Mouse (Mus musculus) cerebellum, adult 9-10 months (tissue): ENCODE data around the gene Slc35f1.
A peak's percentile ranks its signal among the peaks of the same experiment; 100 is the strongest.

Source experiments
- DNase-seq: peaks from one replicate; pipeline ENCODE4 v3.0.0; 2022

The Slc35f1 gene

GRCm38 (mm10) chr10:52690334-52690991, at the start of gene Slc35f1:
Slc35f1 (plus strand) TSS chr10:52690533.
- peak; percentile 30 for DNase-seq

- no peak for DNase-seq
These were observed 19.1 kb upstream of the Slc35f1 start for GRCm38 (mm10) chr10:52671234-52671633.

- no peak for DNase-seq
These were observed 829 bp downstream of the Slc35f1 start for GRCm38 (mm10) chr10:52690992-52691731.

- DNase-seq: no peak
These were observed 13.4 kb downstream of the Slc35f1 start for GRCm38 (mm10) chr10:52703688-52704087.

GRCm38 (mm10) chr10:52704101-52705051, 14.0 kb downstream of the Slc35f1 start:
- DNase-seq: peak; percentile 11

GRCm38 (mm10) chr10:52709482-52709881, 19.1 kb downstream of the Slc35f1 start:
- DNase-seq: no peak

GRCm38 (mm10) chr10:52712166-52712565, 21.8 kb downstream of the Slc35f1 start:
- DNase-seq: no peak

GRCm38 (mm10) chr10:52714557-52714956, 24.2 kb downstream of the Slc35f1 start:
- DNase-seq: no peak

- DNase-seq: no peak
These were observed 24.8 kb downstream of the Slc35f1 start for GRCm38 (mm10) chr10:52715146-52715545.

- DNase-seq: no peak
These were observed 28.0 kb downstream of the Slc35f1 start for GRCm38 (mm10) chr10:52718199-52718917.

GRCm38 (mm10) chr10:52726674-52727073, 36.3 kb downstream of the Slc35f1 start:
- DNase-seq: no peak

GRCm38 (mm10) chr10:52742671-52743379, 52.5 kb downstream of the Slc35f1 start:
- DNase-seq: peak; percentile 38

GRCm38 (mm10) chr10:52743831-52744230, 53.5 kb downstream of the Slc35f1 start:
- no peak for DNase-seq

GRCm38 (mm10) chr10:52748028-52748597, 57.8 kb downstream of the Slc35f1 start:
- DNase-seq: no peak

GRCm38 (mm10) chr10:52755949-52756679, 65.8 kb downstream of the Slc35f1 start:
- no peak for DNase-seq

GRCm38 (mm10) chr10:52757496-52758260, 67.3 kb downstream of the Slc35f1 start:
- no peak for DNase-seq

GRCm38 (mm10) chr10:52758589-52758988, 68.3 kb downstream of the Slc35f1 start:
- peak; percentile 32 for DNase-seq

- no peak for DNase-seq
These were observed 70.2 kb downstream of the Slc35f1 start for GRCm38 (mm10) chr10:52760527-52760926.

GRCm38 (mm10) chr10:52779926-52780485, 89.7 kb downstream of the Slc35f1 start:
- peak; percentile 8 for DNase-seq

- DNase-seq: no peak
These were observed 96.7 kb downstream of the Slc35f1 start for GRCm38 (mm10) chr10:52787075-52787474.
